Mouse (Mus musculus) E14TG2a.4 (cell line): ENCODE results near the gene Ush2a.

Experiments
- CTCF ChIP-seq: conservative IDR thresholded peaks from 2 replicates; pipeline ENCODE4 v1.5.1; 2014; ENCODE audit warnings: low read length
- POU5F1 ChIP-seq: IDR thresholded peaks from 2 replicates; pipeline ENCODE4 v1.6.1; 2014; ENCODE audit warnings: low read length, borderline replicate concordance

DNA sequence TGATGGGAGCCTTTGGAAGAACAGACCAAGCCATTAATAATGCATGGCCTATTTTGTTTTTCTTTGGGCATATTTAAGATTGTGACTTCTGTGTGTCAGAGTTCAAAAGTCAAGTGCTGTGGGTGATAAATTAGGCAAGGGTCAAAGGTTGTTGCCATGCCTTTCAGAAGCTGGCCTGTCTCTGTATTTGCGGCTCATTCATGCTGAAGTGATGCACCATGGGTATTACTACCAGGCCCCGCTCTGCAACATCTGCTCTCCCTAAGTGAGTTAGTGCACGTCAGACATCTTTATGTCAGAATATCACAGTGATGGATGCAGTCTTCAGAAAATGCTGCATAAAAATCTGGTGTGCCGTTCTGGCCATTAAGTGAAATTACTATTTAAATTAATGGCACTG lies 544.0 kb downstream of the Ush2a start:
- TF ChIP-seq CTCF = no peak
- no peak for TF ChIP-seq POU5F1
